In the genomic region with DNA sequence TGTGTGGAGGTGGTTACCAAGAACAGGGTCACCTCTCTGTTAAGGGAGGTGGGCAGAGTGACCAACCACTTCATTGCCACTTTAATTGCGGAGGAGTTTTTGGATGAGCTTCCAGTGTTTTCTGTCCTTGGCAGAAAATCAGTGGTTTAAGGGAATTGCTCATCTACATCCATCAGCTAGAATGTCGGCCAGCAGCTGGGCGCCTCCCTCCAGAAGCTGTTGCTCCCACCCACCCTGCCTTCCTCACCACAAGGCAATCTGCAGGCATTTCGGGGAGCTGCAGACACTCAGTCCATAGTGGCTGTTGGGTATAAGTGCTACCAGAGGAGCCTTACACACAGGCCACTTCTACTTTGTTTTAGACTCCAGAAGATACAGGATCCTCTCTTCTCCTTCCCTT, we compare ENCODE assay signal across 13 mouse cellular contexts. TPM values are rescaled to one million over a fixed set of nuclear protein-coding genes. Genes with fewer than 3 reads are reported as not detected.
DNase-seq lines count a peak whose midpoint lies in the region; TF ChIP-seq lines count a peak whose summit lies in the region.
"Had no signal": no experiment of that assay in that cellular context is flagged by ENCODE, and none has a peak within 500 bp of the region (broad histone marks: within the 10 kb centered on the region; RNA-seq: fewer than 3 reads in every experiment).

No protein-coding gene starts in this region.

- H3K27ac ChIP-seq in left cerebral cortex, adult 2 months = peak overlapping the region; percentile 50; the same call in 1 of the 2 replicates
- H3K27ac ChIP-seq: limb, embryonic 10.5 days; liver, embryonic 13.5 days had no signal

- no peak overlapping the region for H3K4me3 ChIP-seq in left cerebral cortex, adult 2 months
- H3K4me3 ChIP-seq: liver, embryonic 13.5 days had no signal

- intact Hi-C loops in left cerebral cortex, adult 2 months (cut with DNase I) = loop anchor here (1.0 to 10.0 kb wide), 3 partner anchors 359 to 511 kb away; no protein-coding TSS in a partner anchor
- intact Hi-C loops in left cerebral cortex, postnatal 4 days (cut with DNase I) = loop anchor here (10.0 kb wide), 1 partner anchor 751 kb away; no protein-coding TSS in a partner anchor

- no peak; the same call in 1 of the 2 replicates for TF ChIP-seq CTCF in left cerebral cortex, adult 2 months (IDR thresholded peaks at IDR 0.05)

- peak; percentile 5 for DNase-seq in cerebellum, adult 9-10 months
- DNase-seq in cerebellum, adult 8-10 months = no peak
- DNase-seq in left cerebral cortex, adult 2 months (ENCODE audit: extremely low spot score in 1 of 2, low spot score in 2 of 2) = peak; percentile 26 to 44
- DNase-seq in left cerebral cortex, postnatal 4 days = no peak
- DNase-seq in layer of hippocampus, postnatal 10 days (ENCODE audit: low spot score in 2 of 2) = peak; percentile 7 to 28
- peak; percentile 54 for DNase-seq in telencephalon, adult 2 months (ENCODE audit: low read depth, low spot score)
- no peak for DNase-seq in urinary bladder, adult 18-20 months (ENCODE audit: low spot score in 2 of 2)
- DNase-seq in yolk sac, embryonic 10.5 days (ENCODE audit: low spot score) = no peak
- DNase-seq: cerebellum, adult 11 months; kidney, postnatal 10 days had no signal

RNA-seq across cellular contexts. Expression of a gene that starts 0.9 kb away (rescaled TPM):
- total RNA-seq in left cerebral cortex, adult 2 months (2021) = 10 to 100 TPM; 71.0 TPM
- total RNA-seq in left cerebral cortex, postnatal 4 days (2021) = 100 to 1,000 TPM; 175 to 182 TPM
- 10 to 100 TPM; 44.4 to 47.8 TPM for total RNA-seq in layer of hippocampus, postnatal 10 days (2021)
- total RNA-seq: heart, postnatal 25 days had no signal

Comparison
In these comparisons a context has a peak if more than half of its experiments do, and no peak if none do; other contexts are left out.
1. DNase-seq: peak in cerebellum, adult 9-10 months (single experiment), left cerebral cortex, adult 2 months (2 of 2), layer of hippocampus, postnatal 10 days (2 of 2) and telencephalon, adult 2 months (single experiment); none in cerebellum, adult 8-10 months (single experiment), left cerebral cortex, postnatal 4 days (single experiment), urinary bladder, adult 18-20 months (0 of 2) and yolk sac, embryonic 10.5 days (single experiment).